Mouse (Mus musculus): ENCODE measurements around the gene Gja1. TPM values are rescaled to one million over a fixed set of nuclear protein-coding genes. Genes with fewer than 3 reads are reported as not detected.

Gja1 gene
- 31.8 and 32.3 TPM in 2 replicates for polyA plus RNA-seq (2015; fragmentation: Nextera tagmentation; extraction: Ambion mirVana)

DNA sequence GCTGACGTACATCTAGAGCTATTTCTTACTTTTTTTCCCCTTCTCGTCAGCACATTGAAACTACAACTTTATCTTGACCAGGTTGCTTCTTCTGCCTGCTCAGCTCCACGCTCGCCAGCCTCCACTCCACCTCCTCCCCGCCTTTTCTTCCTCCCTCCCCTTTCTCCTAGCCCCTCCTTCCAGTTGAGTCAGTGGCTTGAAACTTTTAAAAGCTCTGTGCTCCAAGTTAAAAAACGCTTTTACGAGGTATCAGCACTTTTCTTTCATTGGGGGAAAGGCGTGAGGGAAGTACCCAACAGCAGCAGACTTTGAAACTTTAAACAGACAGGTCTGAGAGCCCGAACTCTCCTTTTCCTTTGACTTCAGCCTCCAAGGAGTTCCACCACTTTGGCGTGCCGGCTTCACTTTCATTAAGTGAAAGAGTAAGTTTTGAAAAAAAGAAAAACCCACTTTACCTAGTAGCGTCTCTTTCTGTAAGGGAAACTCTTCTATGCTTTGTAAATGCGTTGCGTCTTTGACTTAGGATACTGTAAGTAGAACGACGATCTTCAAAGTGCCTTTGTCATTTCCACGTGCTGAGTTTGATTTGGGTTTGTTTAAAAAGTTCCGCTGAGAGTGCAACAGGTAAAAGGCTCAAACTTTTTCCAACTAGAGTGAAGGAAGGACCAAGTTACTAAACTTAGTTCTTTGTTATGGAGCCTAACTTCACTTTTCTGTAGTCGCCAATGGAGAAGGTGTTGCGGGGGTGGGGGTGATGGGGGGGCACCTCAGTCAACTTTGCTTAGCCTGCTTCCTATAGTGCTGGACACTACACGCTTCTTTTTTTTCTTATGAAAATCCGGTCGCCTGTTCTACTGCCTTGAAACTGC lies at the start of gene Gja1:
Gja1 (plus strand) TSS at position 234 of the 869 bp plus-strand sequence.

Other genes with a start within 250 kb of the Gja1 start
- gene Tbc1d32, start 148.6 kb upstream of the Gja1 start, polyA plus RNA-seq (2015; fragmentation: Nextera tagmentation; extraction: Ambion mirVana) = 1.6 and 1.7 TPM in 2 replicates